Comparison of ENCODE assay signal across 8 mouse cellular contexts in the genomic region with DNA sequence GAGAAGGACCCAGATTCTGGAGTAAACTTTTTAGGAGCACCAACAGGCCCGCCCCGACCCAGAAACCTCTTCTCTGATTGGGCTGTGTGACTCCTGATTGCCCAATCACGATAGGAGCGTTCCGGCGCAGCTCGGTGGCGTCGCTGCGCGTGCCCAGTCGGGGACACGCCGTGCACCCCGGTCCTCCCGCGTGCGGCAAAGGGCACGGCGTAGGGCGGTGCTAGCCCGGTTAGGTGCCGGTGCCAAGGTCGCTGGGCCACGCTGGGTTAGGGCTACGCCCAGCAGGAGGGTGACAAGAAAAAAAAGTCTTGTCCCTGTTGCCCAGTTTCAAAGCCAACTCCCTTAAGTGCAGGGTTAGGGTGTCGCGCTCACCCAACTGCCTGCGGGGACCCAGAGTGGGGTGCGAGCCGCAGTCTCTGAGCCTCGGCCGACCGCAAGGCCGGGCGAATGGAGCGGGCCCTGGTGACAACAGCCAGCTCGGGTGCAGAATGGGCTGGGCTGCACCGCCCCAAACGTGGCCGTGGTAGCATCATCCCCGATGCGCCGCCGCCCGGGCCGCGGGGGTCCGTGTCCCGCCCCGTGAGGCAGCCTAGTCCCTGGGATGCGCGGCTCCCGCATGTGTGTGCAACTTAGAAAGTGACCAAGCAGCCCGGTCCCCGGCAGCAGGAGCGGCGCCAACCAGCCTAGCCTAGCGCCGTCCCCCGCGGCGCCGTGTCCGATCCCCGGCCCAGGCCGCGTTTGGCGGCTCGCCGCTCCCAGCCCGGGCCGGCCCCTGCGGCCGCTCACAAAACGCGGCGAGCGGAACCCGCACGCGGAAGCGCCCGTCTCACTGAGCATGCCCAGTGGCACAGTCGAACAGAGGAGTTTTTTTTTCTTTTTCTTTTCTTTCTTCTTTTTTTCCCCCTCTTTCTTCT. TPM values are rescaled to one million over a fixed set of nuclear protein-coding genes. Genes with fewer than 3 reads are reported as not detected.
A peak's percentile ranks its signal among the peaks of the same experiment; 100 is the strongest.
DNase-seq lines count a peak whose midpoint lies in the region; ATAC-seq and TF ChIP-seq lines count a peak whose summit lies in the region.

A gene (plus strand): TSS at position 832 of the 914 bp plus-strand sequence.

- H3K4me1 ChIP-seq in ES-E14 (ENCODE audit: control insufficient read depth in 2 of 2, insufficient read depth in 2 of 2, low read length in 2 of 2, poor library complexity in 1 of 2) = no peaks in the 10 kb centered on the region; a peak in 1 of 4 replicates
- H3K4me1 ChIP-seq in forebrain, embryonic 15.5 days = peaks cover 30% of the 10 kb centered on the region
- H3K4me1 ChIP-seq in lung, adult 2 months (ENCODE audit: control insufficient read depth, insufficient read depth, low read length) = peaks cover 5% of the 10 kb centered on the region

- H3K9me3 ChIP-seq in ES-E14 (ENCODE audit: control insufficient read depth, insufficient read depth, low read depth, low read length) = no peaks in the 10 kb centered on the region
- no peaks in the 10 kb centered on the region for H3K9me3 ChIP-seq in forebrain, embryonic 15.5 days

- peak within 1 kb of the TSS; percentile 73 for H3K4me2 ChIP-seq in forebrain, embryonic 15.5 days (replicated peaks)

- WGBS in forebrain, embryonic 15.5 days = under 1% methylated on average over 81 of the region's 85 CpGs
- WGBS in lung, adult 2 months = under 1% methylated on average over 85 of the region's 85 CpGs

- H3K4me3 ChIP-seq in ES-E14 (ENCODE audit: insufficient read depth in 1 of 2, low read depth in 1 of 2, low read length in 2 of 2, poor library complexity in 1 of 2, severe bottlenecking in 1 of 2) = peak within 1 kb of the TSS; percentile 77 to 83
- peak within 1 kb of the TSS; percentile 88 for H3K4me3 ChIP-seq in forebrain, embryonic 15.5 days
- peak within 1 kb of the TSS; percentile 76 for H3K4me3 ChIP-seq in lung, adult 2 months (replicated peaks; ENCODE audit: extremely low read depth, low read depth, low read length)

- peak; percentile 84 for TF ChIP-seq POLR2A in lung, adult 2 months (IDR thresholded peaks at IDR 0.05; ENCODE audit: borderline replicate concordance, extremely low read depth, low read depth, low read length)

- peak; percentile 96 for ATAC-seq in forebrain, embryonic 15.5 days (replicated peaks)
- peak; percentile 90 for ATAC-seq in neutrophil, adult 5-6 weeks (ENCODE audit: extremely low read depth, insufficient number of reproducible peaks, low FRiP score, poor library complexity, severe bottlenecking)

- peak within 1 kb of the TSS; percentile 85 for H3K9ac ChIP-seq in ES-E14 (ENCODE audit: insufficient read depth, low read depth, low read length, poor library complexity, severe bottlenecking)
- H3K9ac ChIP-seq in forebrain, embryonic 15.5 days (replicated peaks) = peak within 1 kb of the TSS; percentile 91

- in situ Hi-C loops in ES-E14 (cut with MboI; ENCODE audit: low sequenced_read_pairs in 2 of 2, unreplicated experiment in 2 of 2) = no loop called here

- TF ChIP-seq CTCF in lung, adult 2 months (IDR thresholded peaks at IDR 0.05; ENCODE audit: insufficient read depth, low read length) = no peak

- intact Hi-C loops in heart, postnatal 25 days (cut with DNase I) = loop anchor here (5.0 to 10.0 kb wide), 2 partner anchors 36 to 271 kb away; a partner anchor contains a TSS

- peak within 1 kb of the TSS; percentile 65 for H3K27ac ChIP-seq in ES-E14 (ENCODE audit: insufficient read depth, low read depth, low read length, poor library complexity, severe bottlenecking)
- H3K27ac ChIP-seq in forebrain, embryonic 15.5 days (replicated peaks) = peak within 1 kb of the TSS; percentile 99

- peak; percentile 70 for DNase-seq in ES-E14 (ENCODE audit: low read depth, low spot score)
- DNase-seq in cerebellum, adult 11-12 months = peak; percentile 96
- DNase-seq in heart, postnatal 25 days (ENCODE audit: low spot score) = peak; percentile 94
- DNase-seq in layer of hippocampus, adult 18-20 months (ENCODE audit: low spot score in 2 of 2) = peak; percentile 95 to 96
- peak; percentile 93 for DNase-seq in lung, adult 2 months
- peak; percentile 88 to 89 for DNase-seq in thymus, adult 18-20 months

- no peaks in the 10 kb centered on the region for H3K27me3 ChIP-seq in forebrain, embryonic 15.5 days

- no peaks in the 10 kb centered on the region for H3K36me3 ChIP-seq in ES-E14 (ENCODE audit: control insufficient read depth, insufficient read depth, low read length, poor library complexity, severe bottlenecking)
- no peaks in the 10 kb centered on the region for H3K36me3 ChIP-seq in forebrain, embryonic 15.5 days

TF ChIP-seq in ES-E14, 5 proteins besides CTCF, POLR2A, EP300 and RAD21:
- TF ChIP-seq ZNF384 (IDR thresholded peaks at IDR 0.05; ENCODE audit: low read depth, low read length) (peak; percentile 68; the same call in 1 of the 2 replicates), MAFK (IDR thresholded peaks at IDR 0.05; ENCODE audit: insufficient read depth, low read depth, low read length) (no peak), HCFC1 (IDR thresholded peaks at IDR 0.05; ENCODE audit: borderline replicate concordance, insufficient read depth, low read length) (no peak; the same call in none of the 2 replicates)

RNA-seq across cellular contexts. Expression of the gene that starts here (rescaled TPM):
- total RNA-seq in ES-E14 (2012; rRNA removed) = 5.4 and 8.2 TPM in 2 replicates
- 57.8 and 62.5 TPM in 2 replicates for polyA plus RNA-seq in forebrain, embryonic 15.5 days (2015; fragmentation: Nextera tagmentation; extraction: Ambion mirVana)
- 10 to 100 TPM; 24.9 to 25.3 TPM for total RNA-seq in heart, postnatal 25 days (2021)
- total RNA-seq in layer of hippocampus, adult 18-20 months (2021) = 10 to 100 TPM; 26.2 to 28.9 TPM
- 2.8 and 4.8 TPM in 2 replicates for polyA plus RNA-seq in lung, adult 2 months (2012; rRNA removed)
- total RNA-seq in neutrophil, adult 5-6 weeks (2017) = 11.5 and 14.9 TPM in 2 replicates

Comparison
In these comparisons a context has a peak if more than half of its experiments do, and no peak if none do; other contexts are left out.
1. Peak in every context shown above with its lines: DNase-seq, ATAC-seq, H3K4me3 ChIP-seq and H3K27ac ChIP-seq.
2. RNA of the gene that starts here (polyA plus RNA-seq): 57.8 to 62.5 TPM in forebrain, embryonic 15.5 days; 2.8 to 4.8 TPM in lung, adult 2 months; every median in the first group is over 10 times any median in the second.